Mouse (Mus musculus) hindbrain, embryonic 15.5 days (tissue): ENCODE data around the gene Olfr713. TPM values are rescaled to one million over a fixed set of nuclear protein-coding genes. Genes with fewer than 3 reads are reported as not detected.

Source experiments
- ATAC-seq: fragments of 200-750 bp; cut with Nextera tagmentation; 2 replicates; pipeline ENCODE4 v1.8.0; 2017; ENCODE audit warnings: low read depth, moderate number of reproducible peaks, moderate TSS enrichment; ENCODE audit not compliant: low FRiP score
- H3K27ac ChIP-seq: fragments of 300-500 bp; sonication (generic); replicated peaks from 2 replicates; pipeline ENCODE4 v1.5.1; 2015; ENCODE audit warnings: mild to moderate bottlenecking, inconsistent platforms
- H3K27me3 ChIP-seq: fragments of 300-500 bp; sonication (generic); 2 replicates; pipeline ENCODE4 v1.6.1; 2015; ENCODE audit warnings: control low read depth, inconsistent platforms
- H3K36me3 ChIP-seq: fragments of 300-500 bp; sonication (generic); 2 replicates; pipeline ENCODE4 v1.6.1; 2015; ENCODE audit warnings: control low read depth, inconsistent platforms
- H3K4me1 ChIP-seq: fragments of 300-500 bp; sonication (generic); replicated peaks from 2 replicates; pipeline ENCODE4 v1.6.1; 2015; ENCODE audit warnings: control low read depth, inconsistent platforms
- H3K4me2 ChIP-seq: fragments of 300-500 bp; sonication (generic); 2 replicates; pipeline ENCODE4 v1.6.1; 2015; ENCODE audit warnings: moderate library complexity, mild to moderate bottlenecking, inconsistent platforms
- H3K4me3 ChIP-seq: fragments of 300-500 bp; sonication (generic); 2 replicates; pipeline ENCODE4 v1.5.1; 2015; ENCODE audit warnings: mild to moderate bottlenecking, inconsistent platforms
- H3K9ac ChIP-seq: fragments of 300-500 bp; sonication (generic); 2 replicates; pipeline ENCODE4 v1.6.1; 2015; ENCODE audit warnings: inconsistent platforms
- H3K9me3 ChIP-seq: fragments of 300-500 bp; sonication (generic); 2 replicates; pipeline ENCODE4 v1.6.1; 2016; ENCODE audit warnings: control low read depth, inconsistent platforms
- WGBS: fragments of 180-500 bp; shearing (Covaris S2); methylation state at CpG from one replicate; pipeline ENCODE4 v1.1.7; 2015; 5-methylcytosine and 5-hydroxymethylcytosine counted together
- polyA plus RNA-seq: library from polyadenylated mRNA; unstranded; fragments of >200 nt; fragmentation: Nextera tagmentation; extraction: Ambion mirVana; gene quantifications from 2 replicates; pipeline ENCODE4 v1.2.1, GENCODE M21; 2015

The Olfr713 gene
- polyA plus RNA-seq, result not detected in 2 replicates

DNA sequence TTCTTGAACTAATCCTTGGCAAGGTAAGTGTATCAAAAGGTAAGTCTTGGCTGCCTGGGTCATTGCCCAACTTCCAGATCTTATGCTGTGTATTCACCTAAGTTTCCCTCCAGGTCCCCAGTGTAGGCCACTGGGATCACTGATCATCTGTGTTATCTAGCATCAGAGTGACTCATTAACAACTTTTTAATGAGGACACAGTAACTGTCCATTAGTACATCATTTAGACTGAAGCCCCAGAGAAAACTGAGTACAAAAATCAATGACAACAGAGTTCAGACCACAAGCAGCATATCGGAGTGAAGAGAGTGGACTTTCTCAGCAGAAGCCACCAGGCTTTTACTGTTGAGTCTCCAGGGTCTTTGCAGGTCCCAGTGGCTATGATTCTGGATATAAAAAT, at the start of gene Olfr713:
Gene Olfr713, plus strand, starts transcription at position 301 of the 400 bp plus-strand sequence.
- Histone ChIP-seq H3K4me1 (no peaks in the 10 kb centered on the region), H3K9ac (no peak within 1 kb of the TSS), H3K27ac (no peak within 1 kb of the TSS), H3K27me3 (no peaks in the 10 kb centered on the region), H3K4me2 (no peak within 1 kb of the TSS), H3K9me3 (no peaks in the 10 kb centered on the region), H3K36me3 (no peaks in the 10 kb centered on the region), H3K4me3 (no peak within 1 kb of the TSS)
- no peak for ATAC-seq
- WGBS, result 89% methylated on average over 1 of the region's 1 CpGs

DNA sequence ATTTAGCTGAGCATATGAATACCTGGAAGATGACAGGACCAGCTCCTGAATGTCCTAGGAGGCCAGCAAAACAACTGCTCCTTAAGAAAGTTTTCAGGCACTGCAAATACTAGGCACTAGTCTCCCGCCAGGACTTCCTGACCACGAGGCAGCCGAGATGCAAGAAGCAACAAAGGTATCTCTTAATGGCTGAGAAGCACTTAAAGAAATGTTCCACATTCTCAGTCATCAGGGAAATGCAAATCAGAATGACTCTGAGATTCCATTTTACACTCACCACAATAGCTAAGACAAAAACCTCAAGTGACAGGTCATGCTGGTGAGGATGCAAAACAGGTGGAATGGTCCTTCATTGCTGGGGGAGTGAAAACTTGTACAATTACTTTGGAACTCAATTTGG, 45.7 kb upstream of the Olfr713 start:
- WGBS, result 91% methylated on average over 3 of the region's 3 CpGs

DNA sequence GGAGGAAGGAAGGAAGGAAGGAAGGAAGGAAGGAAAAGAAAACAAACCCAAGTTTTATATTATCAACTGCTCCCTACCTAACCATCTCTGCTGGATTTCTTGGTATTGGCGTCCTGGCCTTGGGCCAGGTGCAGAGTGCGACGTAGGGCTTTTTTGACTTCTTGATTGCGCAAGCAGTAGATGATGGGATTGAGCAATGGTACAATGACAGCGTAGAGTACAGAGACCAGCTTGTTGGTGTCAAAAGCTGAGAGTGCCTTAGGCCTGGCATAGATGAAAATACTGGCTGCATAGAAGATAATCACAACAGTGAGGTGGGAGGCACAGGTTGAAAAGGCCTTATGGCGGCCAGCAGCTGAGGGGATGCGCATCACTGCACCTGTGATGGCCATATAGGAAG, 30.2 kb upstream of the Olfr713 start:
- Histone ChIP-seq H3K9ac (no peak overlapping the region), H3K27ac (no peak overlapping the region), H3K4me1 (no peaks in the 10 kb centered on the region), H3K4me3 (no peak overlapping the region), H3K36me3 (no peaks in the 10 kb centered on the region), H3K27me3 (no peaks in the 10 kb centered on the region), H3K9me3 (no peaks in the 10 kb centered on the region), H3K4me2 (no peak overlapping the region)
- no peak for ATAC-seq
- WGBS, result 95% methylated on average over 7 of the region's 7 CpGs

More for the DNA sequence above, 45.7 kb upstream of the Olfr713 start:
- H3K27ac ChIP-seq, result no peak overlapping the region
- no peak for ATAC-seq
- H3K9ac ChIP-seq, result no peak overlapping the region
- H3K4me2 ChIP-seq, result no peak overlapping the region
- H3K9me3 ChIP-seq, result no peaks in the 10 kb centered on the region
- H3K36me3 ChIP-seq, result no peaks in the 10 kb centered on the region
- H3K4me1 ChIP-seq, result no peaks in the 10 kb centered on the region
- no peak overlapping the region for H3K4me3 ChIP-seq
- no peaks in the 10 kb centered on the region for H3K27me3 ChIP-seq

DNA sequence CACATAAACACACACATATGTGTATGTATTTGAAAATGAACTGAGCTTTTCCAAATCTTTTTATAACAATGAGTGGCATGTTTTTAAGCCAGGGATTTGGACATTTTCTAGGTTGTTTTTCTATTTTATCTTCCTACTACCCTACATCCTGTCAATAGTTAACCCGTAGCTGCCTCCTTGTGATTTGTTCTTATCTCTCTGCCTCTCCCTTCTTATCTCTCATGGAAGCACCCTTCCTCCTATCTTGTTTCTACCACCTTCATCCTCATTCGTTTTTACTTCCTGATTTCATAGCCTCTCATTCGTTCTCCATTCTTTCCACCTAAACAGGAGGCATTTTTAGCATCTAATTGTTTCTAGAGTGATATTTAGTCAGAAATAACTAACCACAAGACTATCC, 26.8 kb upstream of the Olfr713 start:
- H3K27ac ChIP-seq, result no peak overlapping the region
- H3K4me3 ChIP-seq, result no peak overlapping the region
- no peak overlapping the region for H3K9ac ChIP-seq
- no peak overlapping the region for H3K4me2 ChIP-seq
- no peaks in the 10 kb centered on the region for H3K9me3 ChIP-seq
- 78% methylated on average over 3 of the region's 3 CpGs for WGBS
- no peak for ATAC-seq
- no peaks in the 10 kb centered on the region for H3K27me3 ChIP-seq
- H3K4me1 ChIP-seq, result no peaks in the 10 kb centered on the region
- no peaks in the 10 kb centered on the region for H3K36me3 ChIP-seq

DNA sequence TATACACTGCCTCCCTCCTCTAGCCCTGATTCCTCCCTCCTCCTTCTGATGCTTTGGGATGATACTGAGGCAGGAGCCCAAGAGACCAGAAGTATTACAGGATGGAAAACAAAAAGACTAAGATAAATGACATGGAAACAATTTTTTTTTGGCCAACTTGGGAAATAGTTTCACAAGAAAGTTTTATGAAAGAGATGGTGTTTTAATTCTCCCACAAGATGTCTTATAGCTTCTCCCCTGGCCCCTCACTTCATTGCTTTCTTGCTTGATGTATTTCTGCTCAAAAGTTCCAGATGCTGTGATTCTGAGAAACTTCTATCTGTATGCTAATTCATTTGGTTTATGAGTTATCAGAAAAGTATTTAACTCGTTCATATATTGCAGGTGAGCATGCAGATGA, 25.0 kb upstream of the Olfr713 start, which contains the start of gene Olfr2:
Gene Olfr2, minus strand, starts transcription at position 101 of the 400 bp plus-strand sequence.
- Histone ChIP-seq H3K27ac (no peak within 1 kb of the TSS), H3K4me3 (no peak within 1 kb of the TSS), H3K4me2 (no peak within 1 kb of the TSS), H3K9me3 (no peaks in the 10 kb centered on the region), H3K27me3 (no peaks in the 10 kb centered on the region), H3K36me3 (no peaks in the 10 kb centered on the region), H3K9ac (no peak within 1 kb of the TSS), H3K4me1 (no peaks in the 10 kb centered on the region)
- WGBS, result 69% methylated on average over 1 of the region's 1 CpGs
- no peak for ATAC-seq

DNA sequence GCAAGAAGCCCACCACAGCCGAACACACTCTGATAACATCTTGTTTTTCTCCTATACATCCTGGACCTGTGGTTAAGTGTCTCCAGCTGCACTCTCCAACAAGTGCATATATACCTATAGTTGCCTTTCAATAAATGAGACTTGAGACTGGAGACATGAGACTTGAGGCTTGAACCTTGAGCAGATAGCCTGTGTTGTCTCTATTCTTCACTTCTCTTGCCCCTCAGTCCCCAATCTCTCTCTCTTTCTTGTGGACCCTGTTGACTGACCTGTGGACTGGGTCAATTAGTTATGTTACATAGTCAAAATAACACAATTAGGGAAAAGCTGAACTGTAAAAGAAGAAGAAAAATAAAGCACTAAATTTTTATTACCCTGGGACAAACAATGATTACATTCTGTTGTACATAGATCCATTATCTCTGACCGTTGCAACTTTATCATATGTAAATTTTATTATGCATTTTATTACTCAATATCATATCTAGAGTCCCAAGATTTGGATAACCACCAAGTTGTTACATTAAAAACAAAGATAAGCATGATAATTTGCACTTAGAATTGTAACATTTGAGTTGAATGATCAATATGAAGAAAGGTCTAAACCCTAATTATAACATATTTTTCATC, 9.1 kb downstream of the Olfr713 start:
- 80% methylated on average over 2 of the region's 2 CpGs for WGBS
- no peaks in the 10 kb centered on the region for H3K4me1 ChIP-seq
- no peaks in the 10 kb centered on the region for H3K36me3 ChIP-seq
- H3K27ac ChIP-seq, result no peak overlapping the region
- H3K27me3 ChIP-seq, result no peaks in the 10 kb centered on the region
- H3K4me3 ChIP-seq, result no peak overlapping the region
- no peak overlapping the region for H3K4me2 ChIP-seq
- ATAC-seq, result no peak
- H3K9ac ChIP-seq, result no peak overlapping the region
- H3K9me3 ChIP-seq, result no peaks in the 10 kb centered on the region

DNA sequence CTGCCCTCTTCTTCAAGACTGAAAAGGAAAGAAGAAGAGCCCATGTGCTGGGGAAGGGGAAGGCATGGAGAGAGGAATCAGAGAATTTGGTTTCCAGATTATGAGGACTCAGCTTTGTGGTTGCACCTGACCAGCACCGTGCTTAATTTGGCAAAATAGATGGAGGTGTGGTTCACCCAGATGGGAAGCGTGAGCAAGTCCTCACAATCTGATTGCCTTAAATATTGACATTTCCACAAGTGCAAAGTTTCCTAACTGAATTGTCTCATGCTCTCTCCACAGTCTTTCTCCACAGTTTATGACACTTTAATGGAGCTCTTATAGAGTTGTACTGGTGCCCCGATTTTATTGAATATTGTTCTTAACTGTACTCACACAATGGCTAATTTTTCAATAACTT, 12.2 kb downstream of the Olfr713 start:
- no peak for ATAC-seq
- H3K9ac ChIP-seq, result no peak overlapping the region
- H3K36me3 ChIP-seq, result no peaks in the 10 kb centered on the region
- H3K27ac ChIP-seq, result no peak overlapping the region
- H3K4me1 ChIP-seq, result no peaks in the 10 kb centered on the region
- H3K4me3 ChIP-seq, result no peak overlapping the region
- no peaks in the 10 kb centered on the region for H3K9me3 ChIP-seq
- no peaks in the 10 kb centered on the region for H3K27me3 ChIP-seq
- H3K4me2 ChIP-seq, result no peak overlapping the region
- 88% methylated on average over 3 of the region's 3 CpGs for WGBS

DNA sequence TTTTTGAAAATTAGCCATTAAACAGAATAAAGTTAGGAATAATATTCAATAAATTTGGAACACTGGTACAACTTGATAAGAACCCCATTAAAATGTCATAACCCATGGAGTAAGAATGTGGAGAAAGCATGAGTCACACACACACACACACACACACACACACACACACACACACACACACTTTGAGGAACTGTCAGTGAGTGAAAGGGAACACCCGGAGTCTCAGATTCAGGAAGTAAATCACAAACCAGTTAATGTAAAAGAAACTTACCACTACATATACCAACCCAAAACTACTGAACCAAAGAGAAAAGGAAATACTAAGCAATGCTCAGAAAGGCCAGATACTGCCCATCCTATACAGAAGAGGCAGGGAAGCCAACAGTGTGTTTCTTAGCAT, 13.4 kb downstream of the Olfr713 start:
- no peak overlapping the region for H3K9ac ChIP-seq
- 87% methylated on average over 1 of the region's 1 CpGs for WGBS
- ATAC-seq, result no peak
- H3K36me3 ChIP-seq, result no peaks in the 10 kb centered on the region
- no peaks in the 10 kb centered on the region for H3K4me1 ChIP-seq
- H3K27me3 ChIP-seq, result no peaks in the 10 kb centered on the region
- no peaks in the 10 kb centered on the region for H3K9me3 ChIP-seq
- H3K4me3 ChIP-seq, result no peak overlapping the region
- H3K27ac ChIP-seq, result no peak overlapping the region
- no peak overlapping the region for H3K4me2 ChIP-seq

DNA sequence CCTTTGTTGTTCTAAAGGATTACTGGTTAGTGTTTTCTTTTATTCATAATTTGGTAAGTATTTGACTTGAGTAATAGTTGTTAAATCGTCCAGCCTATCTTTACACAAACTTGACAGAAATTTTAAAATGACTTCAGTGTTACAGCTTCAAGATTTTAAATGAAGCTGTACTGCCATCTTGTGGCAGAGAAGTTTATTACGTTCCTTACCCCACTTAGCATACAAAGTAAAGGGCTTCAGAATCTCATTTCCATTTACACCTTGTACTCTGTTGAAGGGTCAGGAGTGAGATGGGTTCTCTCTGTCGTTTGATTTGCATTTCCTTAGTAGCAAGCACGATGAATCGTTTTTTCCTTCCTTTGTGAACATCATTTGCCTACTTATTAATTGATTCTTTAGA, 14.9 kb downstream of the Olfr713 start:
- H3K9ac ChIP-seq, result no peak overlapping the region
- H3K36me3 ChIP-seq, result no peaks in the 10 kb centered on the region
- no peak overlapping the region for H3K4me2 ChIP-seq
- no peaks in the 10 kb centered on the region for H3K4me1 ChIP-seq
- no peaks in the 10 kb centered on the region for H3K27me3 ChIP-seq
- no peak overlapping the region for H3K27ac ChIP-seq
- H3K4me3 ChIP-seq, result no peak overlapping the region
- ATAC-seq, result peak; percentile 63
- no peaks in the 10 kb centered on the region for H3K9me3 ChIP-seq
- WGBS, result 5% methylated on average over 5 of the region's 5 CpGs

DNA sequence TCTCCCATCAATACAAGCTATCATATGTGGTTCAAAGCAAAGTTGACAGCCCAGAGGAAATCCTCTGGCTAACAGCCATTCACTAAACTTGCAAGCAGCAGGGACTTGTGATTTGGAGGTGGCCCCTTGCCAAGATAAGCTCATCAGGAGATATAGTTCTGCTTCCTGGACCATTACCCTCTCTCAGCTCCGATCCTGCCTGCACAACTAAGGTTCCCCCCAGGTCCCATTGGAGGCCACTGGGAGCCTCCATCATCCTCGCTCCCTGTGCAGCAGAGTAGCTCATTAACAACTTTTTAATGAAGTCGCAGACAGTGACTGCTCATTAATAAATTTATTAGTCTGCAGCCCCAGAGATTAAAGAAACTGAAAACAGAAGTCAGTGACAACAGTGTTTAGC, 16.6 kb downstream of the Olfr713 start:
- no peak overlapping the region for H3K27ac ChIP-seq
- no peak overlapping the region for H3K4me3 ChIP-seq
- no peak for ATAC-seq
- H3K4me2 ChIP-seq, result no peak overlapping the region
- no peaks in the 10 kb centered on the region for H3K36me3 ChIP-seq
- H3K9me3 ChIP-seq, result no peaks in the 10 kb centered on the region
- no peaks in the 10 kb centered on the region for H3K4me1 ChIP-seq
- 34% methylated on average over 3 of the region's 3 CpGs for WGBS
- no peaks in the 10 kb centered on the region for H3K27me3 ChIP-seq
- H3K9ac ChIP-seq, result no peak overlapping the region

DNA sequence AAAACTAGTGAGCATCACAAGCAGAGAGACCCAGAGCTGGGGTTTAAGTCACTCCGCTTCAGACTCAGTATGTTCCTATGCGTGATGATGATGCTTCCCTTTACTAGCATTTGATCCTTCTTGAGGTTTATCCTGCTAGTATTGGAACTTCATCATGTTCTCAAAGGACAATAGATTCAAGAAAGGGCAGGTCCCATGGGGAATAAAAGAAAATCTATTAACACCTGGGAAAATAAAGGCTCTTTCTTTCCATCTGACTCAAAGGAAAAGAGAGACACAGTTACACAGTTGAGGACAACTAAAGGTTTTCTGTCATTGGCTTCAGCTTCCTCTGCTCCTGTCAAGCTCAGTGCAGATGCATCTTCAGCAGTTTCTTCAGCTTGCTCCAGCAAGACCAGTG, 39.7 kb downstream of the Olfr713 start, which contains the start of gene Olfr714:
Gene Olfr714, plus strand, starts transcription at position 301 of the 400 bp plus-strand sequence.
- no peak within 1 kb of the TSS for H3K9ac ChIP-seq
- H3K27ac ChIP-seq, result no peak within 1 kb of the TSS
- H3K27me3 ChIP-seq, result no peaks in the 10 kb centered on the region
- WGBS, result 91% methylated on average over 2 of the region's 2 CpGs
- H3K9me3 ChIP-seq, result no peaks in the 10 kb centered on the region
- no peak for ATAC-seq
- no peaks in the 10 kb centered on the region for H3K36me3 ChIP-seq
- H3K4me3 ChIP-seq, result no peak within 1 kb of the TSS
- H3K4me1 ChIP-seq, result no peaks in the 10 kb centered on the region
- no peak within 1 kb of the TSS for H3K4me2 ChIP-seq
